Mouse (Mus musculus) E14TG2a.4 (cell line): Measurements from ENCODE around the gene Tial1.

Source experiments
- CTCF ChIP-seq: conservative IDR thresholded peaks from 2 replicates; pipeline ENCODE4 v1.5.1; 2014; ENCODE audit warnings: low read length
- NANOG ChIP-seq: IDR thresholded peaks from 2 replicates; pipeline ENCODE4 v1.6.1; 2014; ENCODE audit warnings: borderline replicate concordance, low read length, mixed read lengths
- POU5F1 ChIP-seq: IDR thresholded peaks from 2 replicates; pipeline ENCODE4 v1.6.1; 2014; ENCODE audit warnings: low read length, borderline replicate concordance

DNA sequence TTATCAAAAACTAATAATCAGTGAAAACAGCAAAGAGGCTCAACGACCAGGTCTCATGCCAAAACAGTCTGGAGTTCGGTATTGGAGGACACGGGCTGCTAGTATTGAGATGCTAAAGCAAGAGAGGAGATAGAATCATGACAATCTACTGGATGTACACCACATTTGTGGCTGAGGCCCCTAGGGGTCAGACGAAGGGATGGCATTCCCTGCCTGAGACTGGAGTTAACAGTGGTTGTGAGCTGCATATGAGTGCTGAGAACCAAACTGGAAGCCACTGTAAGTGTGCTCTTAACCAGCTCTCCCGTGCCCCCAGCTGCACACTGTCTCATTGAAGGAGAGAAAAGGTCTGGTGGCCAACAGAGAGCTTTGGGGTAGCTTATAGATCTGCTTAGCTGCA lies 889 bp upstream of the Tial1 start:
- TF ChIP-seq CTCF (peak; percentile 37), NANOG (no peak), POU5F1 (no peak)
